Mouse (Mus musculus) liver, adult (tissue): ENCODE measurements around the gene Mybpc2.

Experiments
- GATA4 ChIP-seq: IDR thresholded peaks from 2 replicates; pipeline ENCODE4 v1.6.1; 2014; ENCODE audit warnings: mild to moderate bottlenecking, low read length; ENCODE audit not compliant: insufficient replicate concordance

Mybpc2 gene

GRCm38 (mm10) chr7:44524502-44524901, at the start of gene Mybpc2:
Gene Mybpc2 (minus strand): TSS chr7:44524656.
- no peak for TF ChIP-seq GATA4

- no peak for TF ChIP-seq GATA4
These were observed 48.6 kb upstream of the Mybpc2 start for GRCm38 (mm10) chr7:44572956-44573484.

- no peak for TF ChIP-seq GATA4
These were observed 47.8 kb upstream of the Mybpc2 start, which contains the start of gene Napsa for GRCm38 (mm10) chr7:44572213-44572701. Gene Napsa (plus strand): TSS chr7:44572380.

- no peak for TF ChIP-seq GATA4
These were observed 47.4 kb upstream of the Mybpc2 start for GRCm38 (mm10) chr7:44571811-44572210.

GRCm38 (mm10) chr7:44570989-44571388, 46.5 kb upstream of the Mybpc2 start:
- no peak for TF ChIP-seq GATA4

- TF ChIP-seq GATA4: no peak
These were observed 44.3 kb upstream of the Mybpc2 start for GRCm38 (mm10) chr7:44568803-44569202.

GRCm38 (mm10) chr7:44565414-44565813, 41.0 kb upstream of the Mybpc2 start:
- TF ChIP-seq GATA4: no peak

GRCm38 (mm10) chr7:44564486-44564885, 40.0 kb upstream of the Mybpc2 start:
- TF ChIP-seq GATA4: no peak

- TF ChIP-seq GATA4: no peak
These were observed 38.8 kb upstream of the Mybpc2 start for GRCm38 (mm10) chr7:44563284-44563683.

GRCm38 (mm10) chr7:44560435-44561400, 36.3 kb upstream of the Mybpc2 start:
- TF ChIP-seq GATA4: no peak

GRCm38 (mm10) chr7:44557629-44558028, 33.2 kb upstream of the Mybpc2 start:
- no peak for TF ChIP-seq GATA4

GRCm38 (mm10) chr7:44553826-44554225, 29.4 kb upstream of the Mybpc2 start, which contains the start of gene Nr1h2:
Gene Nr1h2 (minus strand): TSS chr7:44553951.
- no peak for TF ChIP-seq GATA4

- TF ChIP-seq GATA4: no peak
These were observed 28.8 kb upstream of the Mybpc2 start for GRCm38 (mm10) chr7:44553196-44553764.

GRCm38 (mm10) chr7:44552141-44552908, 27.9 kb upstream of the Mybpc2 start:
- no peak for TF ChIP-seq GATA4

- no peak for TF ChIP-seq GATA4
These were observed 27.3 kb upstream of the Mybpc2 start for GRCm38 (mm10) chr7:44551731-44552130.
